Mouse (Mus musculus) heart, postnatal 0 days (tissue): ENCODE measurements around the gene Baiap2. TPM values are rescaled to one million over a fixed set of nuclear protein-coding genes. Genes with fewer than 3 reads are reported as not detected.

Experiments used
- ATAC-seq: fragments of 200-750 bp; cut with Nextera tagmentation; 2 replicates; pipeline ENCODE4 v1.8.0; 2017; ENCODE audit warnings: low read depth, moderate number of reproducible peaks, moderate library complexity; ENCODE audit not compliant: insufficient read depth
- DNase-seq: peaks from one replicate; pipeline ENCODE4 v3.0.0-alpha.2; 2016; ENCODE audit warnings: low spot score
- H3K27ac ChIP-seq: fragments of 300-500 bp; sonication (generic); 2 replicates; pipeline ENCODE4 v1.5.1; 2014; ENCODE audit warnings: low read depth, mild to moderate bottlenecking
- H3K27me3 ChIP-seq: fragments of 300-500 bp; sonication (generic); 2 replicates; pipeline ENCODE4 v1.6.1; 2014; ENCODE audit warnings: low read length, mixed read lengths; ENCODE audit not compliant: control insufficient read depth, insufficient read depth
- H3K36me3 ChIP-seq: fragments of 300-500 bp; sonication (generic); replicated peaks from 2 replicates; pipeline ENCODE4 v1.6.1; 2014; ENCODE audit warnings: low read length, mixed read lengths; ENCODE audit not compliant: control insufficient read depth, insufficient read depth
- H3K4me1 ChIP-seq: fragments of 300-500 bp; sonication (generic); 2 replicates; pipeline ENCODE4 v1.6.1; 2014; ENCODE audit warnings: antibody characterized with exemption; ENCODE audit not compliant: control insufficient read depth, insufficient read depth
- H3K4me2 ChIP-seq: fragments of 300-500 bp; sonication (generic); 2 replicates; pipeline ENCODE4 v1.6.1; 2014; ENCODE audit warnings: low read depth, mild to moderate bottlenecking, low read length, moderate library complexity
- H3K4me3 ChIP-seq: fragments of 300-500 bp; sonication (generic); 2 replicates; pipeline ENCODE4 v1.5.1; 2014; ENCODE audit warnings: low read depth, low read length
- H3K9ac ChIP-seq: fragments of 300-500 bp; sonication (generic); replicated peaks from 2 replicates; pipeline ENCODE4 v1.6.1; 2014; ENCODE audit warnings: low read depth, low read length, mixed read lengths
- H3K9me3 ChIP-seq: fragments of 300-500 bp; sonication (generic); replicated peaks from 2 replicates; pipeline ENCODE4 v1.6.1; 2016; ENCODE audit warnings: low read length; ENCODE audit not compliant: control insufficient read depth
- CTCF ChIP-seq: IDR thresholded peaks from 2 replicates; pipeline ENCODE4 v1.5.1; 2016; ENCODE audit warnings: antibody characterized with exemption, control low read depth, low read depth
- EP300 ChIP-seq: IDR thresholded peaks from 2 replicates; pipeline ENCODE4 v1.6.1; 2016; ENCODE audit warnings: antibody characterized with exemption, low read depth
- WGBS: fragments of 180-500 bp; shearing (Covaris S2); extraction: QIAGEN DNeasy Blood & Tissue Kit; methylation state at CpG from one replicate; pipeline ENCODE4 v1.1.7; 2014; 5-methylcytosine and 5-hydroxymethylcytosine counted together
- polyA plus RNA-seq: library from polyadenylated mRNA; unstranded; fragments of >200 nt; fragmentation: Nextera tagmentation; extraction: Ambion mirVana; gene quantifications from 2 replicates; pipeline ENCODE4 v1.2.1, GENCODE M21; 2015
- total RNA-seq: library from RNA; depleted of rRNA; stranded (reverse); fragments of >200 nt; gene quantifications from 2 replicates; pipeline ENCODE4 v1.2.3, GENCODE M21; 2014; ENCODE audit warnings: low replicate concordance

Baiap2 gene
- total and polyA plus RNA-seq, 2 experiments from 2014 or later, result 8.2 to 22.0 TPM

DNA sequence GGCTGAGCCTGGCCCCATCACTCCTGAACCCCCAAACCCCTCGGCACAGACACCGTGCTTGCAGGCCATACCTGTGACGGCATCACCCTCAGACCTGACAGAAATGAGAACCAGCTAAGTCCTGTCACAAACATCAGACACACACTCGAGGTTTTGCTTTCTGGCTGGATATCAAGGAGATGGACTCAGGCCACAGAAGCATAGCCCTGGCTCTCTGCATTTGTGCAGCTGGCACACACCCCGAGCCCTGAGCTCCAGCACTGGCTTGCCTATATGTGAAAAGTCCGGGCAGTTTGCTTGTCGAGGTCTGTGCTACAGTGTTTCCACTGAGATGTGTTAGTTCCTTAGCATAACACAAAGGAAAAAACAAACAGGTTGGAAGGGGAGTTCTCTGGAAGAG, 34.9 kb upstream of the Baiap2 start:
- no peak overlapping the region for H3K4me2 ChIP-seq
- no peak for ATAC-seq
- H3K27me3 ChIP-seq, result peaks cover 14% of the 10 kb centered on the region; the same call in 1 of the 2 replicates
- H3K36me3 ChIP-seq, result no peaks in the 10 kb centered on the region
- no peak overlapping the region for H3K4me3 ChIP-seq
- no peak overlapping the region for H3K27ac ChIP-seq
- H3K9me3 ChIP-seq, result no peaks in the 10 kb centered on the region
- H3K4me1 ChIP-seq, result peaks cover under 1% of the 10 kb centered on the region; the same call in 1 of the 2 replicates
- no peak overlapping the region for H3K9ac ChIP-seq
- 46% methylated on average over 7 of the region's 7 CpGs for WGBS
- DNase-seq, result no peak
- no peak for TF ChIP-seq CTCF

DNA sequence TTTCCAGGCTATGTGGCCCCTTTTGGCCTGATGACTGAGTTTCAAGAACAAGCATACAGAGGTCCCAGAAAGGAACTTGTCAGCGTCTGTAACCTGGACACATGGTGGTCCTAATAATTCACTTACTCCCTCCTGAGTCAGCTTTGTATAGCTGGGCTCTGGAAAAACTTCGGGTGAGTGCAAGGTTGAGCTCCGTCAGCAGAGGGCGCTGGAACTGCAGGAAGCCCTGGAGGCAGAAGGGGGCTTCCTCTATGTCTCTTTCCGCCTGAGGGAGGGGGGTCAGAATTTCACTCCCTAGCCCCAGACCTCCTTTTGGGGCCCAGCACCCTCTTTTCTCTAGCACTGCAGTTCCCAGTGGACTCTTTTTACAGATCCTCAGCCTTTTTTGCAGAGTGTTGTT, 33.1 kb upstream of the Baiap2 start:
- peak overlapping the region; percentile 42 for H3K4me2 ChIP-seq
- ATAC-seq (no peak; the same call in 1 of the 2 replicates), DNase-seq (peak; percentile 63)
- H3K4me1 ChIP-seq, result peaks cover 9% of the 10 kb centered on the region
- WGBS, result under 1% methylated on average over 5 of the region's 5 CpGs
- no peak overlapping the region for H3K27ac ChIP-seq
- H3K27me3 ChIP-seq, result peaks cover 14% of the 10 kb centered on the region; the same call in 1 of the 2 replicates
- H3K9ac ChIP-seq, result no peak overlapping the region; the same call in 1 of the 2 replicates
- no peak overlapping the region for H3K4me3 ChIP-seq
- no peaks in the 10 kb centered on the region for H3K9me3 ChIP-seq
- no peaks in the 10 kb centered on the region for H3K36me3 ChIP-seq
- TF ChIP-seq EP300 (no peak), CTCF (peak; percentile 84)

- ATAC-seq (no peak), DNase-seq (no peak)
- peaks cover 3% of the 10 kb centered on the region; the same call in 1 of the 2 replicates for H3K27me3 ChIP-seq
- peak overlapping the region; percentile 81 for H3K4me2 ChIP-seq
- peak overlapping the region; percentile 90 for H3K4me3 ChIP-seq
- no peaks in the 10 kb centered on the region for H3K9me3 ChIP-seq
- H3K27ac ChIP-seq, result no peak overlapping the region
- H3K36me3 ChIP-seq, result peaks cover 10% of the 10 kb centered on the region
- peaks cover 26% of the 10 kb centered on the region for H3K4me1 ChIP-seq
- peak overlapping the region; percentile 93 for H3K9ac ChIP-seq
- TF ChIP-seq CTCF, result no peak
- WGBS, result 13% methylated on average over 7 of the region's 7 CpGs
Observed at GRCm38 (mm10) chr11:119912845-119913244, 29.7 kb upstream of the Baiap2 start.

DNA sequence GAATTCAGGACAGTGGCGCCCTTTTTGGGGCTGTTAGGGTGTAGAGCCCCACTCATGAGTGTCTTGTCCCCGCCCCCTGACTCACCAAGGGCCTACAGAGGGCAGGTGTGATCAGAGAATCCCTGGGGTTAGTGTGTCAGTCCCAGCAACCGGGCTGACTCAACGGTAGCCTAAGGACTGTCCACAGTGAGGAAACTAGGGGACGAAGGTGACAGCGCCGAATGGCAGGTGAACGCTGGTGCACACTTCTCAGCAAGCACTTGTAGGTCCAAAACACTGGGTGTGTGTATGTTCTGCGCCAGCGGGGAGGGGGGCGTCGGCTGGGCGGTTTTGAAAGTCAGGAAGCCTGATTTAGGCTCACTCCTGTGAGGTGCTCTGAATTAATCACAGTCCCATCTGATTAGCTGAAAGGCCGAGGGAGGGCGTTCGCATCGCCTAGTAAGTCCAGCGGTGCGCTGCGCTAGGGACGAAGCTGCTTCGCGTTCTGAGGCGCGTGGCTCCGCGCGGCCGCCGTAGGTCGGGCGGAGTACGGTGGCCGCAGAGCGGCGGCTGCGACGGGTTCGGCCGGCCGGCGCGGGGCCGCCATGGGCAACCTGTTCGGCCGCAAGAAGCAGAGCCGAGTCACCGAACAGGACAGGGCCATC, 29.1 kb upstream of the Baiap2 start, which contains the start of gene Chmp6:
Gene Chmp6, plus strand, starts transcription at position 151 of the 644 bp plus-strand sequence.
- peak; percentile 71 for ATAC-seq

DNA sequence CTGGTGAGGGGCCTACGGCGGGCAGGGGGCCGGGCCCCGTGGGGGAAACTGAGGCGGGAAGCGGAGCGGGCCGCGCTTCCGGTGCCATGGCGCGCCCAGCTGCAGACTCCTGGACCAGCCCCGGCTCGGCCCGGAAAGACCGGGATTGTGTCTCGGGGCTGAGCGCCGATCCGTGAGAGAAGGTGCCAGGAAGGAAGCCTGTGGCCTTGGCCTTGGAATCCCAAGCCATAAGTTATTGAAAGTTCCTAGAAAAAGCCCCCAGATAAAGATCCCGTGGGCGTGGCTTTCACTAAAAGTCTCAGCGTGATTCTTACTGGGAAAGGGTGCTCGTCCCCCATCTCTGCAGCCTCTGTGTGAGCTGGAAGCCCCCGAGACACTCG, 28.6 kb upstream of the Baiap2 start:
- peaks cover 21% of the 10 kb centered on the region for H3K36me3 ChIP-seq
- H3K4me1 ChIP-seq, result peaks cover 26% of the 10 kb centered on the region
- TF ChIP-seq CTCF (no peak), EP300 (no peak; the same call in 1 of the 2 replicates)
- H3K27me3 ChIP-seq, result no peaks in the 10 kb centered on the region
- H3K9ac ChIP-seq, result peak overlapping the region; percentile 93
- DNase-seq (no peak), ATAC-seq (peak; percentile 32)
- H3K4me3 ChIP-seq, result peak overlapping the region; percentile 90
- 0% methylated on average over 26 of the region's 26 CpGs for whole genome bisulfite sequencing
- H3K4me2 ChIP-seq, result peak overlapping the region; percentile 81
- peak overlapping the region; percentile 80 for H3K27ac ChIP-seq
- no peaks in the 10 kb centered on the region for H3K9me3 ChIP-seq

More for the DNA sequence above, 29.1 kb upstream of the Baiap2 start, which contains the start of gene Chmp6:
- TF ChIP-seq CTCF, result no peak
- TF ChIP-seq EP300, result peak; percentile 62; the same call in 1 of the 2 replicates
- WGBS, result under 1% methylated on average over 47 of the region's 48 CpGs
- peak; percentile 63 for DNase-seq
- peaks cover 16% of the 10 kb centered on the region for H3K36me3 ChIP-seq
- H3K4me2 ChIP-seq, result peak within 1 kb of the TSS; percentile 81
- H3K27ac ChIP-seq, result peak within 1 kb of the TSS; percentile 80
- H3K4me3 ChIP-seq, result peak within 1 kb of the TSS; percentile 90
- H3K27me3 ChIP-seq, result no peaks in the 10 kb centered on the region
- H3K9ac ChIP-seq, result peak within 1 kb of the TSS; percentile 93
- no peaks in the 10 kb centered on the region for H3K9me3 ChIP-seq
- peaks cover 26% of the 10 kb centered on the region for H3K4me1 ChIP-seq
